Mouse (Mus musculus) forebrain, embryonic 10.5 days (tissue): ENCODE measurements around the gene Lrrk1. TPM values are rescaled to one million over a fixed set of nuclear protein-coding genes. Genes with fewer than 3 reads are reported as not detected.
"Not testable (repeated sequence)": the region's sequence is repeated elsewhere in the genome, so short reads cannot be mapped to it uniquely, and the experiment has no call there.

Experiments
- DNase-seq: peaks from one replicate; pipeline ENCODE4 v3.0.0-alpha.2; 2017; ENCODE audit warnings: low spot score; ENCODE audit errors: extremely low spot score
- H3K27ac ChIP-seq: fragments of 300-500 bp; sonication (generic); 2 replicates; pipeline ENCODE4 v1.5.1; 2016; ENCODE audit warnings: mild to moderate bottlenecking
- H3K27me3 ChIP-seq: fragments of 300-500 bp; sonication (generic); 2 replicates; pipeline ENCODE4 v1.6.1; 2016; ENCODE audit warnings: mild to moderate bottlenecking; ENCODE audit not compliant: poor library complexity, severe bottlenecking
- H3K36me3 ChIP-seq: fragments of 300-500 bp; sonication (generic); replicated peaks from 2 replicates; pipeline ENCODE4 v1.6.1; 2016; ENCODE audit warnings: mild to moderate bottlenecking, moderate library complexity
- H3K4me1 ChIP-seq: fragments of 300-500 bp; sonication (generic); 2 replicates; pipeline ENCODE4 v1.6.1; 2016
- H3K4me3 ChIP-seq: fragments of 300-500 bp; sonication (generic); 2 replicates; pipeline ENCODE4 v1.5.1; 2016; ENCODE audit warnings: mild to moderate bottlenecking, moderate library complexity
- H3K9me3 ChIP-seq: fragments of 300-500 bp; sonication (generic); 2 replicates; pipeline ENCODE4 v1.6.1; 2016; ENCODE audit warnings: mild to moderate bottlenecking, moderate library complexity
- WGBS: fragments of 180-500 bp; shearing (Covaris S2); methylation state at CpG from one replicate; pipeline ENCODE4 v1.1.7; 2016; 5-methylcytosine and 5-hydroxymethylcytosine counted together
- polyA plus RNA-seq: library from polyadenylated mRNA; unstranded; fragments of >200 nt; fragmentation: Nextera tagmentation; extraction: Ambion mirVana; gene quantifications from 2 replicates; pipeline ENCODE4 v1.2.1, GENCODE M21; 2016

The Lrrk1 gene
- polyA plus RNA-seq, 1 experiment from 2014 or later: 5.8 TPM

DNA sequence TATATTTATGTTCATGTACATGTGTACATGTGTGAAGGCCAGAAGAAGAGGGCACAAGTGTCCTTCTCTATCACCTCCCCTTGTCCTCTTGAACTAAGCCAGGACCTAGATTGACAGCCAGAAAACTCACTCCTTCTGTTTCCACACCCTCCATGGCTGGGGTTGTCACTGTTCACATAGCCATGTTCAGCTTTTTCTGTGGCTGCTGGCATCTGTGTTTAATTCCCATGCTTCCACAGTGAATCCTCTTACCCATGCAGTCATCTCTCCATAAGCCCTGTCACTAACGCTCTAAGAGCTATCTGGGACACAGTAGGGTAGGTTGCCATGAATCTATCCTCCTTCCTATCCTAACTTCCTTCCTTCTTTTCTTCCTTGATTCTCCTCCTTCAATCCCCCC, 192.3 kb downstream of the Lrrk1 start:
- Histone ChIP-seq H3K4me1 (peaks cover 26% of the 10 kb centered on the region), H3K36me3 (no peaks in the 10 kb centered on the region), H3K27me3 (no peaks in the 10 kb centered on the region), H3K4me3 (no peak overlapping the region), H3K27ac (0 out of 2 replicates have a peak overlapping the region, but pooled peaks have one; percentile 56), H3K9me3 (no peaks in the 10 kb centered on the region)
- WGBS: 81% methylated on average over 1 of the region's 1 CpGs
- no peak for DNase-seq

DNA sequence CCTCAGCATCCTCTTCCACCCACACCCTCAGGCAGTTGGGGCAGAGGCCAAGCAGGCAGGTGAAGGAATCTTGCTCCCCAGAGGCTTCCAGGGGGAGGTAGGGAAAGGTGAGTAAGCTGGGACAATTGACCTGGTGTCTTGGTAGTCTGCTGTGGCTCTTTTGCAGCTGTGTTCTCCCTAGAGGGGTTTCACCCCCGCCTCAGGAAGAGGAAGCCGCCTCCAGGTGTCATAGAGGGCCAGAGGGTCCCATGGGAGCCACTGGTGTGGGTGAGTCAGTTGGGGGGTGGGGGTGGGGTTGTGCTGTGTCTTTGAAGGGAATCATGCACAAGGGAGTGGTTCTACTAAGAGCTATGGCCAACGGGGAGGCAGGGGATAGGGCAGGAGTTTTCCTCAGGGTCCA, 193.6 kb downstream of the Lrrk1 start:
- 84% methylated on average over 3 of the region's 3 CpGs for WGBS
- Histone ChIP-seq H3K36me3 (no peaks in the 10 kb centered on the region), H3K4me1 (peaks cover 15% of the 10 kb centered on the region), H3K27me3 (no peaks in the 10 kb centered on the region), H3K9me3 (no peaks in the 10 kb centered on the region), H3K4me3 (no peak overlapping the region), H3K27ac (peak overlapping the region; percentile 32; the same call in 1 of the 2 replicates)
- DNase-seq: no peak

DNA sequence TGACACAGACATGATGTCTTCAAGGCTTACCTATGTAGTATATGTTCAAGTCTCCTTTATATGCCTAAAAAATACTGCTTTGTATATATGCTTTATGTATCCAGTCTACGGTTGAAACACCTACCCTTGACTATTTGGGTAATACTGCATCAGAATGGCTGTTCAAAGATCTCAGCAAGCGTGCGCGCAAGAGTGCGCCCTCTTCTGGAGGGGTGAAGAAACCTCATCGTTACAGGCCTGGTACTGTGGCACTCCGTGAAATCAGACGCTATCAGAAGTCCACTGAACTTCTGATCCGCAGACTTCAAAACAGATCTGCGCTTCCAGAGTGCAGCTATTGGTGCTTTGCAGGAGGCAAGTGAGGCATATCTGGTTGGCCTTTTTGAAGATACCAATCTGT, 197.8 kb downstream of the Lrrk1 start:
- DNase-seq, H3K4me1 ChIP-seq, H3K36me3 ChIP-seq, H3K27ac ChIP-seq, H3K9me3 ChIP-seq, H3K27me3 ChIP-seq, H3K4me3 ChIP-seq: not testable (repeated sequence)
- WGBS: 89% methylated on average over 10 of the region's 10 CpGs

DNA sequence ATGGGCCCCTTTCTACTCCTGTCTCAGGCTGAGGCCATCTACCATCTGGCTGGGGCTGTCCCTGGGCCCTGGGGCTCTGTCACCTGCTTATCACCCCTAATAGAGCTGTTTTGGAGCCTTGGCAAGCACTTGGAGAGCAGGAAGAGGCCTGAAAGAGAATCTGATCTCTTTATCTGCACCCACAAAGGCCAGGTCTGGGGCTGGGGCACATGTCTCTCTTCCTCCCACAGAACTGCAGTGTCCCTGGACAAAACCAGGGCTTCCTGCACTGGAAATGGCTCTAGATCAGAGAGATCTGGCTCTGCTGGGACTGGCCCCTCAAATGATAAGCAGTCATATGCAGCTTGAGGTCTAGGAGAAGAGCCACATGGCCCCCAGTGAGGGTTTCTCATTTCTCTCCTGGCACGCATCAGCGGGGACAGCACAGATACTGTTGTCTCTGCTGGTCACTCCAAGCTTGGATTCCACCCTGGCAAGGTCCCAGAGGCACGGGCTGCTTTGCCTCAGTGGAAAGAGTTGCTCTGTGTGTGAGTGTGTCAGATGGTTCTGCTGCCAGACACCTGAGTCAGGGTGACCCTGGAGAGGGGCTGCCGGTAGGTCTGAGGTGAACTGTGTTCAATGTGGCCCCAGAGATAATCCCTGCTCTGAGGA, 200.4 kb downstream of the Lrrk1 start:
- no peaks in the 10 kb centered on the region for H3K36me3 ChIP-seq
- no peaks in the 10 kb centered on the region for H3K27me3 ChIP-seq
- H3K4me3 ChIP-seq: no peak overlapping the region
- no peaks in the 10 kb centered on the region for H3K9me3 ChIP-seq
- H3K27ac ChIP-seq: peak overlapping the region; percentile 31; the same call in 1 of the 2 replicates
- DNase-seq: no peak
- no peaks in the 10 kb centered on the region for H3K4me1 ChIP-seq
- WGBS: 87% methylated on average over 4 of the region's 4 CpGs

DNA sequence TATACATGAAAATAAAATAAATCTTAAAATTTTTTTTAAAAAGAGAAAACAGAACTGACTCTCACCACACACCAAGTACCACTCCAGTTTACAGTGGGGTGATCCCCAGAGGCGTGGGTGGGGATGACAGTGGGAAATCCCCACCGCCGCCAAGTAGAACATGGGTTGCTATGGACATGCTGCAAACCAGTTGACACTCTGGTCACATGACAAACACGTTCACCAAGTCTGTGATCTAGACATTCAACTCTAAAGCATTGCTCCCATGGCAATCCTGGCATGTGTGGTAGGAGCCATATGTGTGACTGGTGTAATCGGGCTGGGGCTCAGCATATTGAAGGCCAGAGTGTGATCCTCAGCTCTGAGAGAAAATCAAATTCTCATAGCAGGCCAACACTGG, 202.8 kb downstream of the Lrrk1 start:
- Histone ChIP-seq H3K36me3 (no peaks in the 10 kb centered on the region), H3K27ac (no peak overlapping the region), H3K4me3 (no peak overlapping the region), H3K4me1 (0 out of 2 replicates have a peak, but pooled peaks cover 3% of the 10 kb centered on the region), H3K27me3 (no peaks in the 10 kb centered on the region), H3K9me3 (no peaks in the 10 kb centered on the region)
- DNase-seq: no peak
- WGBS: 91% methylated on average over 5 of the region's 5 CpGs

DNA sequence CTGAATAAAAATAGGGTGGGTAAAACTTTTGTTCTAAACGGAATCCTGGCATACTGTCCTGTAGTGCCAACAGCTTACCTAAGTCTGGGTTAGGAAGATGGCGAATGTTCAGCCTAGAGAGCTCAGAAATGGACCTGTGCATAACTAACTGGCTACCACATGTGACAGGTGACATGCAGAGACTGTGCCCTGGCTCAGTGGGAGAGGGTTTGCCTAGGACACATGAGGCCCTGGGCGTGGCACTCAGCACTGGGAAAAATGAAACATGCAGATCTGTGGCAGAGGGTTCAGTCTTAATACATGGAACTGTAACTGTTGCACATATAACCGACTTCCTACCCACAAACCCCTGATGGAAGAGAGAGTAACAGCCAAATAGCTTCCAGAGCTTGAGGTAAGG, 204.1 kb downstream of the Lrrk1 start:
- no peaks in the 10 kb centered on the region for H3K27me3 ChIP-seq
- no peak for DNase-seq
- H3K4me3 ChIP-seq: no peak overlapping the region
- no peaks in the 10 kb centered on the region for H3K36me3 ChIP-seq
- WGBS: 85% methylated on average over 4 of the region's 4 CpGs
- H3K27ac ChIP-seq: no peak overlapping the region
- no peaks in the 10 kb centered on the region for H3K9me3 ChIP-seq
- H3K4me1 ChIP-seq: peaks cover 7% of the 10 kb centered on the region

DNA sequence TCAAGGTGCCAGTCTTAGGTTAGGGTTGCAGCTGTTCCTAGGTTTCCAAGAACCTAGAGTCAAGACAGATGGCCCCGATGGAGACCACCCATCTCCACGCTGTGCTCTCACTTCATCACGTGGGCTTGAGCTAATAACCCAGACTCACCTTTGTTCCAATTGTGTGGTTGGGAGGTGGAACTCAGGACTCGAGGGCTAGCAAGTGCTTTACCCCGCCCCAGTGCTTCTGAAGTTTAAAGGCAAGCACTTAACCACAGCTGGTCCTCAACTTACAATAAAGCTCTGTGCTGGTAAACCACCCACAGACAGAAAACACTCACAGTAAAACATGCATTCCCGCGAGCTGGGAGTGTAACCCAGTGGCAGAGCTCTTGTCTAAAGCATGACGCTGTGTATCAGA, 204.7 kb downstream of the Lrrk1 start:
- WGBS: 83% methylated on average over 8 of the region's 8 CpGs
- Histone ChIP-seq H3K27me3 (no peaks in the 10 kb centered on the region), H3K27ac (no peak overlapping the region), H3K36me3 (no peaks in the 10 kb centered on the region), H3K4me3 (no peak overlapping the region), H3K4me1 (peaks cover 9% of the 10 kb centered on the region), H3K9me3 (no peaks in the 10 kb centered on the region)
- DNase-seq: no peak

DNA sequence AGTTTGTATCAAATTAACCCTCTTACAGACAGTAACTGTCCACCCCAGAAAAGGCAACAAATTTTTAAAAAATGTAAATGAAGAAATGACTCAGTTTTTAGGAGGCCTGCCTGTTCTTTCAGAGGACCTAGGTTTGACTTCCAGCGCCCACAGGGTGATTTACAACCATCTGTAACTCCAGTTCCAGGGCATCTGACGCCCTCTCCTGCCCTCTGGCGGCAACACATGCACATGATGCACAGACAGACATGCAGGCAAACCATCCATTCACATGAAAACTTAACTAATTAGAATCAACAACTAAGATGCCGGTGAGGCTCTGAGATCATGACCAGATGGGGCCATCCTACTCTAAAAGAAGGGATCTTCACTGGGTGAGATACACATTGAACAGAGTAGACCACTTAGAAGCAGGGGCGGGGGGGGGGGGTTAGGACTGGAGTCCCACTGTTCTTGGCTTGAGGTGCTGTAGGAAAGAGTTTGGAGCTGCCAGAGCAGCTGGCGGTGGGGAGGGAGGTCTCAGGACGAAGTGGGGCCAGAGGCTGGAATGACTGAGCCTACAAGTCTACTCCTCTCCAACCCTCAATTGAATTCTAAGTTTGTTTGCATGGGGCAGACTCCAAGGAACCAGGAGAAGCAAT, 206.0 kb downstream of the Lrrk1 start:
- H3K27ac ChIP-seq: no peak overlapping the region
- DNase-seq: no peak
- H3K4me1 ChIP-seq: peaks cover 9% of the 10 kb centered on the region
- H3K27me3 ChIP-seq: no peaks in the 10 kb centered on the region
- no peaks in the 10 kb centered on the region for H3K36me3 ChIP-seq
- no peak overlapping the region for H3K4me3 ChIP-seq
- H3K9me3 ChIP-seq: no peaks in the 10 kb centered on the region
- 77% methylated on average over 7 of the region's 7 CpGs for WGBS

DNA sequence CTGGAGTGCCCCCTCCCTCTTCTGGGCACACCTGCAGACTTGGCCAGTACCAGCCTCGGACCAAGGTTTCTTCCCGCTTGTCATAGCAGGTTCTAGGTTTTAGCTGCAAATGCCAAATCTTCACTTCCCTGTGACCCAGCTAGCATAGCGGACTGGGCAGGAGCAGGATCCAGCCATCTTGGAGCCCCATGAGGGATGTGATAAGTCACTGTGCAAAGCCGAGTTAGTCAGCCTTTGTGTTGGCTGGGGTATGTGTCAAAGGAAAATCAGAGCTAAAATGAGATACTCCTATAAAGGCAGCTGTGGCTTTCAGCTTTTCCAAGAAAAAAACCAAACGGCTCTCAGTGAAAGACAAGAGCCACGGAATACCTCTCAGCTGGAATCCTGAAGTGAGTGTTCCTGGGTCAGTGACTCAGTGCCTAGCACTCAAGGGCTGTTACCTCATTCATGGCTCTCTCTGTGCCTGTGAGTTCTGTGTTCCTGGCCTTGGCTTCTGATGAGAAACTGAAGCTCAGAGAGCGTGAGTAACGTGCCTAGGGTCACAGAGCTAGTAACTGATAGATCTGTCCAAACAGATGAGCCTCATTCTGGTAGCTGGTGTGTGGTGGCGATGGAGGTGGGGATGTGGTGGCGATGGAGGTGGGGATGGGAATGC, 207.3 kb downstream of the Lrrk1 start:
- H3K4me1 ChIP-seq: peaks cover 9% of the 10 kb centered on the region
- no peak overlapping the region for H3K4me3 ChIP-seq
- 88% methylated on average over 10 of the region's 10 CpGs for WGBS
- no peak overlapping the region for H3K27ac ChIP-seq
- H3K27me3 ChIP-seq: no peaks in the 10 kb centered on the region
- H3K9me3 ChIP-seq: no peaks in the 10 kb centered on the region
- H3K36me3 ChIP-seq: peaks cover 8% of the 10 kb centered on the region
- DNase-seq: no peak

DNA sequence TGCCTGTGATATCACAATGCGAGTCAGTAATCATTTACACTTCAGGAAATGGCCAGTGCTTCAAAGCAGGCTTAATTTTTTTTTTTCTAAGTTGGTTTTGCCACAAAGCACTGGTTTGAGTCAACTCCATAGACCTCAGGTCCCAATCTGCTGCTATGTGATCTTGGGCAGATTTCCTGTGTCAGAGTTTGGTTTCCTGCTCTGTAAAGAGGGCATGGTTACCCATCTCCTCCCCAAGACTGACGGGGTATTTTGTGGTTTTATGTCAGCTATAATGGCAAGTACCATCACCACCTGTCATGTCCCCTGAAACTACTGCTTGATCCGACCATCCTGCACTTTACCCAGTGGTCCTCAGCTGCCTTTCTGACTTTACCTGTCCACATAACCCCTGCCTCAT, 207.9 kb downstream of the Lrrk1 start:
- H3K27ac ChIP-seq: no peak overlapping the region
- WGBS: 90% methylated on average over 3 of the region's 3 CpGs
- H3K9me3 ChIP-seq: no peaks in the 10 kb centered on the region
- DNase-seq: no peak
- H3K4me3 ChIP-seq: no peak overlapping the region
- H3K27me3 ChIP-seq: no peaks in the 10 kb centered on the region
- peaks cover 9% of the 10 kb centered on the region for H3K4me1 ChIP-seq
- H3K36me3 ChIP-seq: peaks cover 13% of the 10 kb centered on the region

DNA sequence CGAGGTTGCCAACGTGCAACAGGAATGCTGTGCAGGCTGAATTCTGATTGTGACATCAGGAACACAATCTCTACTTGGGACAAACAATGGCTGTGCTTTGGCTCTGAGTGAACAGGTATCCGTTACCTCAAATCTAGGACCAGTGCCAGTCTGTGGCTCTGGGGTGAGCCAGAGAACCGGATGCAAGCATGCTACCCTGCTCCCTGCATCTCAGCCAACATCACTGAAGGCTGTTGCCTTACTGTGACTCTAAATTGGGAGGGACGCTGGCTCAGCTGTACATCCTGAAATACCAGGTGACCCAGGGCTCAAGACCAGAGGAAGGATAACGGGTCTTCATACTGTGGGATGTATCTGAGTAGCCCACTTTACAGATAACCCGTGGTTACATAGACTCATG, 208.4 kb downstream of the Lrrk1 start:
- H3K9me3 ChIP-seq: no peaks in the 10 kb centered on the region
- peaks cover 9% of the 10 kb centered on the region for H3K4me1 ChIP-seq
- DNase-seq: no peak
- no peak overlapping the region for H3K27ac ChIP-seq
- peaks cover 19% of the 10 kb centered on the region for H3K36me3 ChIP-seq
- no peaks in the 10 kb centered on the region for H3K27me3 ChIP-seq
- WGBS: 91% methylated on average over 7 of the region's 7 CpGs
- no peak overlapping the region for H3K4me3 ChIP-seq

DNA sequence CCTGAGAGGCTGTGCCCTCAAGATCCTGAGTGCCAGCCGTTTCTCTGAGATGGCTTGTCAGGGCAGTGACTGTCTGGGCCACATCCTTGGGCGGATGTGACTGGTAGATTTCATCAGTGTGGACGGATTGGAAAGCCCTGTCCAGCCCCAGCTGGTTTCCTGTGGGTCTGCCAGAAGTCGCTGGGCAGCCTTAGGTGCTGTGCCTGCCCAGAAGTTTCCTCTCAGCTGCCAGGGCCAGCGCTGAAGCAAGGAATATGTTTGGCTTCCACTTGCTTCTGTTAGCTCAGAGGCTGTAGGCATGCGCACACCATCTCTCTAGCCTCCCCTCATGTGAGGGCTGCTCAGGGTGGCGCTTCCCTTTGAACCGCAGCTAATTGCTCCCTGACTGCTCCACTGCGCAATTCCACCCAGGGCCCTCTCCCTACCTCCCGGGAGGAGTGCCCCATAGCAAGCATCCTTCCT, 209.0 kb downstream of the Lrrk1 start:
- H3K36me3 ChIP-seq: peaks cover 25% of the 10 kb centered on the region
- H3K4me3 ChIP-seq: no peak overlapping the region
- peaks cover 9% of the 10 kb centered on the region for H3K4me1 ChIP-seq
- H3K9me3 ChIP-seq: no peaks in the 10 kb centered on the region
- no peak for DNase-seq
- no peaks in the 10 kb centered on the region for H3K27me3 ChIP-seq
- 70% methylated on average over 10 of the region's 10 CpGs for WGBS
- H3K27ac ChIP-seq: no peak overlapping the region

DNA sequence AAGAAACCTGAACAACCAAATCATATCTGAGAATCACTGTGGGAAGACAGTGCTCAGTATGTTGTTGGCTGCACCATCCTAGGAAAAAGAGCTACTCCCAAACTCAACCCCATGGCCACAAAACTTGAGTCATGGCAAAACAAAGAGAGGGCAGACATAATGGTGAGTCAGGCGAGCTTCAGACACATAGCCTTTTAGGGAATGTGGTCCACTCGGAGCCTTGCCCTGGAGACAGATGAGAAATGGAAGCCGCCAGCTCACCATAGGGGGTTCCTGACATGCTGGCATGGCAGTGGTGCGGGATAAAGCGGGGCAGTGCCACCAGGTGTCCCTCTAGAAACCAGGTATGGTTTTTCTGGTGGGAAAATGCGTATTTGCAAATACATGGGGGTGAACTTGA, 210.0 kb downstream of the Lrrk1 start:
- no peak for DNase-seq
- Histone ChIP-seq H3K27ac (no peak overlapping the region), H3K9me3 (no peaks in the 10 kb centered on the region), H3K36me3 (peaks cover 35% of the 10 kb centered on the region), H3K4me1 (peaks cover 9% of the 10 kb centered on the region), H3K4me3 (no peak overlapping the region), H3K27me3 (no peaks in the 10 kb centered on the region)
- 86% methylated on average over 6 of the region's 6 CpGs for WGBS
